In the genomic region with DNA sequence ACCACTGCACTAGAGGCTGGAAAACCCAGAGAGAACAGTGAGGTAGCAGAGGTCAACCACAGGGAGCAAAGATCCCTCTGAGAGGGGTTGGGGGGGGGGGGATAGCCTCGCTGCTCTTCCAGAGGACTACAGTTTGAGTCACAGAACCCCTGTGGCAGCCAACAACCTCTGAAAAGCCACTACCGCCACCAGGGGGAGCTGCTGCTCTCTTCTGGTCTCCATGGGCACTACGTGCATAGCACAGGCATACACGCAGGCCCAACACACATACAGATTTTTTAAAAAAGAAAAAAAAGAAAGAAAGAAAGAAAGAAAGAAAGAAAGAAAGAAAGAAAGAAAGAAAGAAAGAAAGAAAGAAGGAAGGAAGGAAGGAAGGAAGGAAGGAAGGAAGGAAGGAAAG, we compare ENCODE assay signal across 7 mouse cellular contexts. TPM values are rescaled to one million over a fixed set of nuclear protein-coding genes. Genes with fewer than 3 reads are reported as not detected.
A peak's percentile ranks its signal among the peaks of the same experiment; 100 is the strongest.
DNase-seq lines count a peak whose midpoint lies in the region; ATAC-seq and TF ChIP-seq lines count a peak whose summit lies in the region.

No protein-coding gene starts in this region.

- no peaks in the 10 kb centered on the region for H3K36me3 ChIP-seq in E14TG2a.4 (ENCODE audit: insufficient read depth, low read length)
- no peaks in the 10 kb centered on the region for H3K36me3 ChIP-seq in spleen, adult 2 months (ENCODE audit: control insufficient read depth, insufficient read depth, low read length)

- H3K4me3 ChIP-seq in E14TG2a.4 (replicated peaks; ENCODE audit: low read length), result no peak overlapping the region
- no peak overlapping the region for H3K4me3 ChIP-seq in spleen, adult 2 months (ENCODE audit: extremely low read depth, insufficient read depth, insufficient read length)

- H3K4me1 ChIP-seq in E14TG2a.4 (replicated peaks; ENCODE audit: low read depth, low read length), result no peaks in the 10 kb centered on the region
- no peaks in the 10 kb centered on the region for H3K4me1 ChIP-seq in spleen, adult 2 months (ENCODE audit: control insufficient read depth, insufficient read depth, insufficient read length)

- no peak for TF ChIP-seq POLR2A in spleen, adult 2 months (IDR thresholded peaks at IDR 0.05; ENCODE audit: low read depth, low read length)

- WGBS in spleen, adult 2 months, result 11% methylated on average over 4 of the region's 4 CpGs

- peak; percentile 29 for TF ChIP-seq CTCF in E14TG2a.4 (conservative IDR thresholded peaks at IDR 0.05; ENCODE audit: low read length)
- TF ChIP-seq CTCF in spleen, adult 2 months (IDR thresholded peaks at IDR 0.05; ENCODE audit: extremely low read depth, insufficient read depth, insufficient read length, insufficient replicate concordance), result peak; percentile 82; the same call in 1 of the 2 replicates

- peak; percentile 96 for ATAC-seq in common myeloid progenitor, adult 5-6 weeks (replicated peaks; ENCODE audit: low read depth, poor library complexity, severe bottlenecking)
- ATAC-seq in megakaryocyte-erythroid progenitor cell, adult 5-6 weeks (replicated peaks; ENCODE audit: low FRiP score, low TSS enrichment, poor library complexity, severe bottlenecking), result peak; percentile 81; the same call in 1 of the 2 replicates

- DNase-seq in adipocyte (ENCODE audit: low spot score), result peak; percentile 72
- peak; percentile 77 to 78 for DNase-seq in gastrocnemius, postnatal 36 days
- DNase-seq in layer of hippocampus, postnatal 14 days (ENCODE audit: low spot score in 2 of 2), result peak; percentile 29 to 68
- DNase-seq in spleen, adult 2 months (ENCODE audit: low read depth in 1 of 2, low spot score in 2 of 2), result peak; percentile 53 to 82

- peaks cover 8% of the 10 kb centered on the region; the same call in 1 of the 2 replicates for H3K27me3 ChIP-seq in E14TG2a.4 (ENCODE audit: insufficient read depth, low read length)
- no peaks in the 10 kb centered on the region for H3K27me3 ChIP-seq in spleen, adult 2 months (ENCODE audit: control insufficient read depth, insufficient read depth, low read length)

- peaks cover 14% of the 10 kb centered on the region for H3K9me3 ChIP-seq in E14TG2a.4 (ENCODE audit: low read length)

- intact Hi-C loops in gastrocnemius, postnatal 36 days (cut with DNase I), result loop anchor here (1.0 to 10.0 kb wide), 5 partner anchors 49 to 440 kb away; a partner anchor contains a TSS

- H3K27ac ChIP-seq in spleen, adult 2 months (ENCODE audit: insufficient read depth, low read length), result no peak overlapping the region

RNA-seq across cellular contexts. Expression of a gene that starts 12.4 kb away (rescaled TPM):
- total RNA-seq in common myeloid progenitor, adult 5-6 weeks (2017), result 0.97 and 4.7 TPM in 2 replicates
- 1 to 10 TPM; 2.2 to 2.5 TPM for total RNA-seq in gastrocnemius, postnatal 36 days (2021)
- 10 to 100 TPM; 24.9 to 26.6 TPM for total RNA-seq in layer of hippocampus, postnatal 14 days (2021)
- 0.15 and 0.82 TPM in 2 replicates for total RNA-seq in megakaryocyte-erythroid progenitor cell, adult 5-6 weeks (2014; fragmentation: Nextera tagmentation)
- not detected in 2 replicates for total RNA-seq in megakaryocyte-erythroid progenitor cell, adult 5-6 weeks (2017)
- polyA plus RNA-seq in spleen, adult 2 months (2012; rRNA removed), result 16.4 and 18.7 TPM in 2 replicates

RNA-seq across cellular contexts. Expression of a gene that starts 36.3 kb away (rescaled TPM):
- total RNA-seq in common myeloid progenitor, adult 5-6 weeks (2017), result 75.4 and 77.0 TPM in 2 replicates
- total RNA-seq in gastrocnemius, postnatal 36 days (2021), result 100 to 1,000 TPM; 209 to 253 TPM
- 100 to 1,000 TPM; 132 to 142 TPM for total RNA-seq in layer of hippocampus, postnatal 14 days (2021)
- total RNA-seq in megakaryocyte-erythroid progenitor cell, adult 5-6 weeks (2014; fragmentation: Nextera tagmentation), result 58.7 and 92.6 TPM in 2 replicates
- total RNA-seq in megakaryocyte-erythroid progenitor cell, adult 5-6 weeks (2017), result 57.0 and 85.8 TPM in 2 replicates
- 17.0 and 17.2 TPM in 2 replicates for polyA plus RNA-seq in spleen, adult 2 months (2012; rRNA removed)

RNA-seq across cellular contexts. Expression of a gene that starts 50.3 kb away (rescaled TPM):
- total RNA-seq in common myeloid progenitor, adult 5-6 weeks (2017), result 14.9 and 33.9 TPM in 2 replicates
- total RNA-seq in gastrocnemius, postnatal 36 days (2021), result 10 to 100 TPM; 14.0 to 14.5 TPM
- total RNA-seq in layer of hippocampus, postnatal 14 days (2021), result 1 to 10 TPM; 6.9 to 8.8 TPM
- 9.5 and 14.3 TPM in 2 replicates for total RNA-seq in megakaryocyte-erythroid progenitor cell, adult 5-6 weeks (2014; fragmentation: Nextera tagmentation)
- total RNA-seq in megakaryocyte-erythroid progenitor cell, adult 5-6 weeks (2017), result 5.3 and 27.9 TPM in 2 replicates
- polyA plus RNA-seq in spleen, adult 2 months (2012; rRNA removed), result 13.8 and 15.8 TPM in 2 replicates
